Mouse (Mus musculus) lung, postnatal 0 days (tissue): ENCODE results near the gene Kif5c. TPM values are rescaled to one million over a fixed set of nuclear protein-coding genes. Genes with fewer than 3 reads are reported as not detected.

Experiments
- ATAC-seq: fragments of 200-750 bp; cut with Nextera tagmentation; 2 replicates; pipeline ENCODE4 v1.8.0; 2017; ENCODE audit warnings: moderate library complexity
- DNase-seq: peaks from one replicate; pipeline ENCODE4 v3.0.0-alpha.2; 2016; ENCODE audit warnings: low spot score
- H3K27ac ChIP-seq: fragments of 300-500 bp; sonication (generic); 2 replicates; pipeline ENCODE4 v1.5.1; 2014; ENCODE audit warnings: antibody characterized with exemption, mild to moderate bottlenecking, low read length, mixed read lengths
- H3K27me3 ChIP-seq: fragments of 300-500 bp; sonication (generic); replicated peaks from 2 replicates; pipeline ENCODE4 v1.6.1; 2014; ENCODE audit warnings: low read length, mixed read lengths; ENCODE audit not compliant: insufficient read depth
- H3K36me3 ChIP-seq: fragments of 300-500 bp; sonication (generic); 2 replicates; pipeline ENCODE4 v1.6.1; 2014; ENCODE audit warnings: low read length, mixed read lengths; ENCODE audit not compliant: insufficient read depth
- H3K4me1 ChIP-seq: fragments of 300-500 bp; sonication (generic); 2 replicates; pipeline ENCODE4 v1.6.1; 2014; ENCODE audit warnings: antibody characterized with exemption, low read depth, low read length, mixed read lengths; ENCODE audit not compliant: insufficient read depth
- H3K4me2 ChIP-seq: fragments of 300-500 bp; sonication (generic); replicated peaks from 2 replicates; pipeline ENCODE4 v1.6.1; 2014; ENCODE audit warnings: low read depth, mild to moderate bottlenecking, low read length, moderate library complexity, mixed read lengths
- H3K4me3 ChIP-seq: fragments of 300-500 bp; sonication (generic); 2 replicates; pipeline ENCODE4 v1.5.1; 2014; ENCODE audit warnings: low read depth, low read length
- H3K9ac ChIP-seq: fragments of 300-500 bp; sonication (generic); replicated peaks from 2 replicates; pipeline ENCODE4 v1.6.1; 2014; ENCODE audit warnings: low read depth, mild to moderate bottlenecking
- H3K9me3 ChIP-seq: fragments of 300-500 bp; sonication (generic); 2 replicates; pipeline ENCODE4 v1.6.1; 2016; ENCODE audit warnings: low read length, mixed read lengths
- CTCF ChIP-seq: IDR thresholded peaks from 2 replicates; pipeline ENCODE4 v1.5.1; 2016; ENCODE audit warnings: antibody characterized with exemption, mild to moderate bottlenecking
- EP300 ChIP-seq: IDR thresholded peaks from 2 replicates; pipeline ENCODE4 v1.6.1; 2016; ENCODE audit warnings: antibody characterized with exemption, mild to moderate bottlenecking, control low read depth
- WGBS: fragments of 180-500 bp; shearing (Covaris S2); extraction: QIAGEN DNeasy Blood & Tissue Kit; methylation state at CpG from one replicate; pipeline ENCODE4 v1.1.7; 2014; 5-methylcytosine and 5-hydroxymethylcytosine counted together
- polyA plus RNA-seq: library from polyadenylated mRNA; unstranded; fragments of >200 nt; fragmentation: Nextera tagmentation; extraction: Ambion mirVana; gene quantifications from 2 replicates; pipeline ENCODE4 v1.2.1, GENCODE M21; 2015

Gene Kif5c
- polyA plus RNA-seq, 1 experiment from 2014 or later: 0.17 TPM

DNA sequence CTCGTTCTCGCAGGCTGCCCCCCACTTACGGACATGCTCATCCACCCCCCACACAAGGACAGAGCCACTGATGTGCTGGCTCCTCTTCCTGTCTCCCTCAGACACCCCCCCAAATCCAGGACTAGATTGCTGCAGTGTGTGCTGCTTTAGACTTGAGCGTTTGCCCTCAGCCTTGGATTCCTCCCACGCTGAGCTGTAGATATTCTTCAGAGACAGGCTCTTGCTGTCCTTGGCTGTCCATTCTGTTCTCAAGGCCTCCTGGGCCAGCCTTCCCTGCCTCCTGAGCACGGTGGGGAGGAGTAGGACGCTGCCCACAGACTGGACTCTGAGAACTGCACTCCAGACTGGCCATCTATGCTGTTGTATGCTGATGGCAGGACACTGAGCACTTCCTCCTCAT, 127.8 kb downstream of the Kif5c start:
- no peaks in the 10 kb centered on the region for H3K36me3 ChIP-seq
- no peaks in the 10 kb centered on the region for H3K4me1 ChIP-seq
- no peak for DNase-seq
- H3K4me3 ChIP-seq: no peak overlapping the region
- H3K27ac ChIP-seq: no peak overlapping the region
- H3K9ac ChIP-seq: no peak overlapping the region
- H3K27me3 ChIP-seq: 0 out of 2 replicates have a peak, but pooled peaks cover 3% of the 10 kb centered on the region
- no peaks in the 10 kb centered on the region for H3K9me3 ChIP-seq
- H3K4me2 ChIP-seq: no peak overlapping the region
- 60% methylated on average over 7 of the region's 7 CpGs for WGBS
- TF ChIP-seq CTCF (no peak), EP300 (no peak)
- ATAC-seq: no peak

- TF ChIP-seq EP300: no peak
- no peak for TF ChIP-seq CTCF
- ATAC-seq (no peak), DNase-seq (no peak)
- H3K4me2 ChIP-seq: no peak overlapping the region
- no peak overlapping the region for H3K27ac ChIP-seq
- H3K9me3 ChIP-seq: no peaks in the 10 kb centered on the region
- no peak overlapping the region for H3K4me3 ChIP-seq
- 0 out of 2 replicates have a peak, but pooled peaks cover 3% of the 10 kb centered on the region for H3K27me3 ChIP-seq
- no peaks in the 10 kb centered on the region for H3K36me3 ChIP-seq
- H3K4me1 ChIP-seq: no peaks in the 10 kb centered on the region
- no peak overlapping the region for H3K9ac ChIP-seq
- WGBS: 82% methylated on average over 2 of the region's 2 CpGs
Measured at GRCm38 (mm10) chr2:49747670-49748069, 128.6 kb downstream of the Kif5c start.

GRCm38 (mm10) chr2:49748628-49749342, 129.7 kb downstream of the Kif5c start:
- WGBS: 74% methylated on average over 14 of the region's 14 CpGs
- no peak for TF ChIP-seq EP300
- TF ChIP-seq CTCF: peak; percentile 66

DNA sequence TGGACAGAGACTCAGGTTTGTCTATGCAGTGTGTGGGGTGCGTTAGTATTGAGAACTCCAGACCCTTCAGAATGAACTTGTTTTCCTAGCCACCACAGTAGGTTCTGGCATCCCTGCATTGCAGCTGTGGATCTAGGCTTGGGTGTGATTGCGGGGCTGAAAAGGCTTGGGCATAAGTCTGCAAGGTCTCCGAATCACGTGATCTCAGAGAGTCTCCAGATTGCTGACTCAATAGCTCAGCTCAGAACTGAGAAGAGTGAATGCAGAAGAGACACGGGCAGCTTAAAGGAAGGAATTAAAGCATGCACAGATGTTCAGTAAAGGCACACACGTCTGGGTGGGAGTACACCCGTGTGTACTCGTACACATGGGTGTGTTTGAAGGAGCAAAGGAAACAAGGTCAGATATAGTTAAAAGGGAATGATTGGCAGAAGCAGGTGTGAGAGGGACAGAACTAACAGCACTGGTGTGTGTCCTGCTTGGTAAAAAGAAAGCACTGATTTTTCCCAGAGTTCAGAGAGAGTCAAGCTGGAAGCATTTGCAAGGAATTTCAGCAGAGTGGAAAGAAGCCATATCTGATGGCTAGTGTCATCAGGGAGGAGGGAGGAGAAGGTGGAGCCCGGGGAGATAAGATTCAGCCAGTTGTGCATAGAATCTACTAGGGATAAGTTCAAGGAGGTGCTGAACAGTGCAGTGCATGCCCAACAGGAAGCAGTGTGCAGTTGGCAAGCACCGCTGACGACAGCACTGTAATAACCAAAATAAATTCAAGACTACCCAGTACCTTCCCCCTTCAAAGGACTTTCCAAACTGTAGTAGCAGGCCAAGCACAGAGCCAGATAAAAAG, 130.9 kb downstream of the Kif5c start:
- no peak overlapping the region for H3K4me3 ChIP-seq
- WGBS: 60% methylated on average over 11 of the region's 11 CpGs
- no peaks in the 10 kb centered on the region for H3K4me1 ChIP-seq
- DNase-seq (no peak), ATAC-seq (no peak)
- H3K27ac ChIP-seq: no peak overlapping the region
- H3K9ac ChIP-seq: no peak overlapping the region
- H3K27me3 ChIP-seq: no peaks in the 10 kb centered on the region
- TF ChIP-seq EP300 (no peak), CTCF (no peak)
- no peaks in the 10 kb centered on the region for H3K36me3 ChIP-seq
- no peak overlapping the region for H3K4me2 ChIP-seq
- H3K9me3 ChIP-seq: no peaks in the 10 kb centered on the region

More at GRCm38 (mm10) chr2:49748628-49749342, 129.7 kb downstream of the Kif5c start:
- H3K9ac ChIP-seq: no peak overlapping the region
- DNase-seq: no peak
- no peak for ATAC-seq
- H3K27me3 ChIP-seq: 0 out of 2 replicates have a peak, but pooled peaks cover 3% of the 10 kb centered on the region
- H3K4me3 ChIP-seq: no peak overlapping the region
- no peak overlapping the region for H3K27ac ChIP-seq
- H3K36me3 ChIP-seq: no peaks in the 10 kb centered on the region
- H3K4me1 ChIP-seq: no peaks in the 10 kb centered on the region
- H3K9me3 ChIP-seq: no peaks in the 10 kb centered on the region
- no peak overlapping the region for H3K4me2 ChIP-seq

- Histone ChIP-seq H3K4me3 (no peak overlapping the region), H3K9me3 (no peaks in the 10 kb centered on the region), H3K36me3 (no peaks in the 10 kb centered on the region), H3K4me1 (no peaks in the 10 kb centered on the region), H3K27me3 (no peaks in the 10 kb centered on the region), H3K9ac (no peak overlapping the region), H3K4me2 (no peak overlapping the region), H3K27ac (no peak overlapping the region)
- TF ChIP-seq EP300 (no peak), CTCF (no peak)
- ATAC-seq (no peak), DNase-seq (no peak)
- 83% methylated on average over 10 of the region's 10 CpGs for WGBS
Measured at GRCm38 (mm10) chr2:49751544-49752210, 132.6 kb downstream of the Kif5c start.

GRCm38 (mm10) chr2:49752211-49752607, 133.1 kb downstream of the Kif5c start:
- TF ChIP-seq EP300 (no peak), CTCF (no peak)
- Histone ChIP-seq H3K36me3 (no peaks in the 10 kb centered on the region), H3K4me2 (no peak overlapping the region), H3K4me3 (no peak overlapping the region), H3K27ac (no peak overlapping the region), H3K9ac (no peak overlapping the region), H3K27me3 (no peaks in the 10 kb centered on the region), H3K4me1 (no peaks in the 10 kb centered on the region), H3K9me3 (no peaks in the 10 kb centered on the region)
- 67% methylated on average over 8 of the region's 8 CpGs for WGBS
- ATAC-seq (no peak), DNase-seq (no peak)
